Mouse (Mus musculus): ENCODE measurements around the gene Arl5a. TPM values are rescaled to one million over a fixed set of nuclear protein-coding genes. Genes with fewer than 3 reads are reported as not detected.

Gene Arl5a
- total RNA-seq, 2 experiments from 2014 or later = 32.3 to 37.6 TPM

- ATAC-seq (replicated peaks; ENCODE audit: poor library complexity) = no peak
Observed at GRCm38 (mm10) chr2:52423611-52424247, 972 bp downstream of the Arl5a start.

DNA sequence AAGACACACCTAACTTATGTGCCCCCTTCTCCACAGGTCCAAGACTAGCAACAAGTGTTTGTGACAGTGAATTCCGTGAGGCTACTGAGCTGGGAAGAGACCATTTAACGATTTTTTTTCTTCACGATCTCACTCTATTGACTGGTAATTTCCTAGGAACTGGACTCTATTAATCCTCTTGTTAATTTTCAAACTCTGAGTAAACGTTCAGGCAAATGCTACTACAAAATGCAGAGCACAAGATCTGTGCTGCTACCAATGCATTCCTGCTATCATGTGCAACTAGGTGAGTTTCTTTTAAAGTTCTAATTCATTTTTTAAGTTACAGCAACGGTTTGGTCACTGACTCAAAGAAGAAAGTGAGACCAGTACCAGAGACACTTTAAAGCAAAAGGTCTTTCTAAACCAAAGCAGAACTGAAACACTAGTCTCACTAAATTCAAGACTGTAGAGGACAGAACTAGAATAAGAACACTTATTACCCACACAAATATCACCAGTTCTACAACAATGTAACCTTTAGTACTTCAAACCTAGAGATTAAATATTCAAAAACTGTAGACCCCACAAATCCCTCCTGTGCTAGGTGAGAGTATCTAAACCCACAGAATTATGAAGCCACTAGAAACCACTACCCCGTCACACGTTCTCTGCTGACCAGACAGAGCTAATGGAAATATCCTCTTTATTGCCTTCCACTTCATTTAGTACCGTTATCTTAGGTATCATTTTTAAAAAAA lies 1.7 kb downstream of the Arl5a start:
- ATAC-seq (replicated peaks; ENCODE audit: poor library complexity) = no peak

DNA sequence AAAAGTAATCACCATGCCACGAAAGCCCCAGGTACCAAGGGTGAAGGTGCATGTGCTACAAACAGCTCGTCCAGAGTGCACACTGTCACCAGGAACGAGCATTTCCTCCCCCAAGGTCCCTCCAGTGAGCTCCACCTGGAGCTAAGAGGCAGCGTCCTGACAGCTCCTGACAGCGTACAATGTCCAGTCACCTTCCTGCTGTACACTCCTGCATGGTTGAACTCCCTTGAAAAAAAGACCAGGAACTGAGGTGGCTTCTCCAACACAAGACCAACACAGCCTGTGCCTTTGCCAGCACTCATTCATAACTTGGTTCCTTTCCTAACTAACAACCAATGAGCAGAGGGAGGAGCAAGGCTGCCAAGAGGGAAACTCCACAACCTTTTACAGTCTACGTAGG lies 3.5 kb downstream of the Arl5a start:
- no peak for ATAC-seq (replicated peaks; ENCODE audit: poor library complexity)

GRCm38 (mm10) chr2:52420001-52420710 lies 4.5 kb downstream of the Arl5a start:
- ATAC-seq (replicated peaks; ENCODE audit: poor library complexity) = no peak

DNA sequence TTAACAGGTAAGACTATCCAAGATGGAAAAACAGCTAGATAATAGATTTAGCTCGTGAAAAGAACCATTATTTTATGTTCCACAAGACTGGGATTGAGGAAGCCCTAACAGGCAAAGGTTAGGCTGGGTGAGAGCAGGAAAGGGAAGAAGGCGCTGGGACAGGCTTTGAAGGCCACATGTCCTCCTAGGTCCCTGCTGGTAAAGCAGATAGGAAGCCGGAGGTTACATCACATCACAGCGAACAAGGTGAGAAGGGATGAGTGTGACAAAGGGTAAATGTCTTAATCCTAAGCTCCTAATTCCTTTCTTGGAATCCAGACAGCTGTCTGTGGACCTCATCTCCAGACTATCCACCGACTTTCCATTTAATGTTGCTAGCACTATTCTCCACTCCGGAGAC lies 5.4 kb downstream of the Arl5a start:
- peak; percentile 38; the same call in 1 of the 2 replicates for ATAC-seq (replicated peaks; ENCODE audit: poor library complexity)

DNA sequence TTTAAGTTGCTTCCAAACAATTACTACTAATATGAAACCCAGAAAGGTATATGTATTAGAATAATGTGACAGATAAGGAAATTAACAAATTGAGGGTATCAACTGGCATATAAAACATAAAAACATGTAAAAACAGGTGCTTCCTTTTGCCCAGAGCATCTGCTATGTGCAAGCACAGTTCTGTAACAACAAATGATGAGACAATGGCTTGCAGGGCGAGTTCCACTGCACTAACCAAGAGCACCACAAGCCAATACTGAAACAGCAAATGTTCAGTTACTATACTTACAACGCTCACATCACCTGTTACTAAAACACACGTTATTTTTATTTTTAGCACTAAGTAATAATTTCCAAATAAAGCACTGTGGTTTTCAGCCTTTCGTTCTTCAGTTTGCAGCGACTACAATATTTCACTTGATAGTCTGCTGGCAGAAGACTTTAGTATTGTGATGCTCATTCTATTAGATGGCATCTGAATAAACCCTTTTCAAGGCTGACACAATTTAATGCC lies 12.1 kb downstream of the Arl5a start:
- no peak for ATAC-seq (replicated peaks; ENCODE audit: poor library complexity)

DNA sequence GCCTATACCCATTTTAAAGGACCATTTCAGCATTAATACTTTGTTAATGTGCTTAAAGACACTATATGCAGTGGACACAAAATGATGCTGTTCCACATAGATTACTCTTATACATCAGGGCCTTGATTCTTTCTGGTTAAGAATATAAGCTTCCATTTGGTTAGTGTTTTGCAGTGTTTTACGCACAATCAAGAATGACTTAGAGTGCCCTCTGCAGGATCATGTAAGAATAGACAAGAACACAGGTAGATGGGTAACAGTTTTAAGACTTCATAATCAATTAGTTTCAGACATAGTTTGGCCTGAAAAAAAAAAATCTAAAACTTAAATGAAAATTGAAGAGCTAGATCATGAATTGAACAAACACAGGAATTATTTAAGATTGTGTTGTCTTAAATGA lies 18.2 kb downstream of the Arl5a start:
- peak; percentile 60; the same call in 1 of the 2 replicates for ATAC-seq (replicated peaks; ENCODE audit: poor library complexity)

DNA sequence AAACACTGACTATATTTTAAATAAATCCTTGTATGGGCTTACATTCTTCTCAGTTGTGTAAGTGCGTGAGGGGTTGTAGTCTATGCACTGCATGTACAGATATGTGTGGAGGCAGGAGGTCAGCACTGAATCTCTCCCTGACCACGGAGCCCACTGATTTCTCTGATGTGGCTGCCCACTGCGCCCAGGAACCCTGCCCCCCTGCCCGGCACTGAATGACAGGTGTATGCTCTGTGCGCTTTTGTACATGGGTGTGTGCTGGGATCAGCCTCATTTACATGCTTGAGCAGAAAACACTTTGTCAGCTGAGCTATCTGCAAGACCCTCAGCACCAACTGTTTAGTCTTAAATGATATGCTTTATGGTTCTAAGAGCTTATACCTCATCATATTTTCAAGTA lies 19.5 kb downstream of the Arl5a start:
- ATAC-seq (replicated peaks; ENCODE audit: poor library complexity) = no peak

GRCm38 (mm10) chr2:52394529-52394928 lies 30.2 kb downstream of the Arl5a start:
- peak; percentile 50; the same call in 1 of the 2 replicates for ATAC-seq (replicated peaks; ENCODE audit: poor library complexity)

GRCm38 (mm10) chr2:52390415-52390975 lies 34.2 kb downstream of the Arl5a start:
- ATAC-seq (replicated peaks; ENCODE audit: poor library complexity) = no peak

- ATAC-seq (replicated peaks; ENCODE audit: poor library complexity) = no peak
Observed at GRCm38 (mm10) chr2:52389975-52390374, 34.7 kb downstream of the Arl5a start.

- ATAC-seq (replicated peaks; ENCODE audit: poor library complexity) = no peak
Observed at GRCm38 (mm10) chr2:52386451-52386850, 38.2 kb downstream of the Arl5a start.

- ATAC-seq (replicated peaks; ENCODE audit: poor library complexity) = no peak
Observed at GRCm38 (mm10) chr2:52386037-52386436, 38.7 kb downstream of the Arl5a start.

DNA sequence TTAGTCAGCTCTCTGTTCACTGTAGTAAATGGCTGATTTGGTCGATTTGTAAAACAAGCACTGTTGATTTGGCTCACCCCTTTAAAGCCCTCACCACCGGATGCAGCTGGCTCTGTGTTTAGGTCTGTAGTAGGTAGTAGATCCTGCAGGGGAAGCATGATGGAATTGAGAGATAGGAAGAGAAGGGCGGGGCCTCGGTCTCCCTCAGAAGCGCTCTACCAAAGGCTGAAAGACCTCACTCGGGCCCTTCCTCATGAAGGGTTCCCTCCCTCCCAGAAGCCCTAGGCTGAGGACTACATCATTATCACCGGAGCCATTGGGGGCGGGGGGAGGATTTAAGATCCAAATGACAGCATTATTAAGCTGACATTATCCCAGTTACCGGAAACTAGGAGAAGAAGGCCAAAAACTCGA lies 45.8 kb downstream of the Arl5a start:
- peak; percentile 93 for ATAC-seq (replicated peaks; ENCODE audit: poor library complexity)

GRCm38 (mm10) chr2:52378448-52378804 lies 46.3 kb downstream of the Arl5a start, which contains the start of gene Neb:
TSS of gene Neb (minus strand) at chr2:52378474.
- peak; percentile 83 for ATAC-seq (replicated peaks; ENCODE audit: poor library complexity)

- ATAC-seq (replicated peaks; ENCODE audit: poor library complexity) = no peak
Observed at GRCm38 (mm10) chr2:52377706-52378447, 46.8 kb downstream of the Arl5a start.

GRCm38 (mm10) chr2:52374706-52375105 lies 50.0 kb downstream of the Arl5a start:
- no peak for ATAC-seq (replicated peaks; ENCODE audit: poor library complexity)

GRCm38 (mm10) chr2:52372480-52372879 lies 52.2 kb downstream of the Arl5a start:
- no peak for ATAC-seq (replicated peaks; ENCODE audit: poor library complexity)

- no peak for ATAC-seq (replicated peaks; ENCODE audit: poor library complexity)
Observed at GRCm38 (mm10) chr2:52372080-52372479, 52.6 kb downstream of the Arl5a start.

DNA sequence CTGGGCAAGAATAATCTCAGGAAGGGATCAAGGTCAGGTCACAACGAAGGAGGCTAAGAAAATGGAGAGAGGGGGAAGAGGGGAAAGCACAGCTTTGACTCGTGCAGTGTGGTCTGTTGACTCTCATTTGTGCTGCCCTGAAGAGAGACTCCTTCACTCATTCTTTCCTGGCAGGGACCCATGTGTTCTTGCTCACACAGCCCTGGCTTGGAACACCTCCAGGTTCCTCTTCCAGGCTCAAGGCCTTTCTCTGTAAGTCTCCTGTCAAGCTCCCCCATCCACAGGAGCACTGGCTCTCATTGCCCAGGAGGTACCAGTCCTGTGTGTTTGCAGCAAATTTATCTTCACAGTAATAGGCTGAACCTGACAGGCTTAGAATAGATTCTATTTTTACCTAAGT lies 53.6 kb downstream of the Arl5a start:
- no peak for ATAC-seq (replicated peaks; ENCODE audit: poor library complexity)

GRCm38 (mm10) chr2:52369622-52370021 lies 55.1 kb downstream of the Arl5a start:
- ATAC-seq (replicated peaks; ENCODE audit: poor library complexity) = no peak
